Mouse (Mus musculus) lung, embryonic 14.5 days (tissue): Measurements from ENCODE around the gene Lamtor5. TPM values are rescaled to one million over a fixed set of nuclear protein-coding genes. Genes with fewer than 3 reads are reported as not detected.

Experiments
- ATAC-seq: fragments of 200-750 bp; cut with Nextera tagmentation; 2 replicates; pipeline ENCODE4 v1.8.0; 2017; ENCODE audit warnings: mild to moderate bottlenecking, moderate TSS enrichment, moderate library complexity; ENCODE audit not compliant: insufficient read depth
- DNase-seq: peaks from one replicate; pipeline ENCODE4 v3.0.0-alpha.2; 2015
- H3K27ac ChIP-seq: fragments of 300-500 bp; sonication (generic); 2 replicates; pipeline ENCODE4 v1.5.1; 2014; ENCODE audit warnings: low read depth, mild to moderate bottlenecking, moderate library complexity
- H3K27me3 ChIP-seq: fragments of 300-500 bp; sonication (generic); 2 replicates; pipeline ENCODE4 v1.6.1; 2014; ENCODE audit warnings: low read length, control low read depth; ENCODE audit not compliant: insufficient read depth
- H3K36me3 ChIP-seq: fragments of 300-500 bp; sonication (generic); 2 replicates; pipeline ENCODE4 v1.6.1; 2014; ENCODE audit warnings: control low read depth; ENCODE audit not compliant: insufficient read depth
- H3K4me1 ChIP-seq: fragments of 300-500 bp; sonication (generic); 2 replicates; pipeline ENCODE4 v1.6.1; 2014; ENCODE audit warnings: antibody characterized with exemption, control low read depth; ENCODE audit not compliant: insufficient read depth
- H3K4me2 ChIP-seq: fragments of 300-500 bp; sonication (generic); 2 replicates; pipeline ENCODE4 v1.6.1; 2014; ENCODE audit warnings: mild to moderate bottlenecking
- H3K4me3 ChIP-seq: fragments of 300-500 bp; sonication (generic); 2 replicates; pipeline ENCODE4 v1.5.1; 2014; ENCODE audit warnings: low read depth, low read length
- H3K9ac ChIP-seq: fragments of 300-500 bp; sonication (generic); 2 replicates; pipeline ENCODE4 v1.6.1; 2014
- H3K9me3 ChIP-seq: fragments of 300-500 bp; sonication (generic); 2 replicates; pipeline ENCODE4 v1.6.1; 2016; ENCODE audit warnings: low read depth, low read length, control low read depth
- CTCF ChIP-seq: IDR thresholded peaks from 2 replicates; pipeline ENCODE4 v1.5.1; 2016; ENCODE audit warnings: antibody characterized with exemption, low read depth
- WGBS: fragments of 180-500 bp; shearing (Covaris S2); extraction: QIAGEN DNeasy Blood & Tissue Kit; methylation state at CpG from one replicate; pipeline ENCODE4 v1.1.7; 2014; 5-methylcytosine and 5-hydroxymethylcytosine counted together
- polyA plus RNA-seq: library from polyadenylated mRNA; unstranded; fragments of >200 nt; fragmentation: Nextera tagmentation; extraction: Ambion mirVana; gene quantifications from 2 replicates; pipeline ENCODE4 v1.2.1, GENCODE M21; 2014

Gene Lamtor5
- polyA plus RNA-seq, 1 experiment from 2014 or later: 195 TPM

DNA sequence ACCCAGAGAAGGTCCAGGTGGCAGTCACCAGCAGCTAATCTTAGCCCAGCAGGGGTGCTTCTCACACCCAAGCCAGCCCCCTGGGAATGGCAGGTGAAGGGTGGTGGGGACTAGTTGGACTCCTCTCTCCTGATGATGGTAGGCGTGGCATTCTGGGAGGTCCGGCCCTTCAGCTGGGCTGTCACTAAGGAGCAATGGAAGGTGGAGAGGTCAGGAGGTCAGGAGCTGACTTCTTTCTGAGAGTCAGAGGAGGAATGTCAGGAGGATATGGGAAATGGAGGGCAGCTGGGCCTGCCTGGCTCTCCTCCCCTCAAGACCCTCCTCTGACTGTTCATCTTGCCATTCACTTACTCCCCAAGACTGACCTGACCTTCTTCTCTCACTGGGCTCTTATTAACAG lies 40.6 kb upstream of the Lamtor5 start:
- H3K9me3 ChIP-seq: no peaks in the 10 kb centered on the region
- no peak for TF ChIP-seq CTCF
- ATAC-seq: no peak
- no peak overlapping the region for H3K4me3 ChIP-seq
- 37% methylated on average over 2 of the region's 2 CpGs for WGBS
- H3K27ac ChIP-seq: no peak overlapping the region
- H3K4me1 ChIP-seq: no peaks in the 10 kb centered on the region
- DNase-seq: no peak
- no peaks in the 10 kb centered on the region for H3K27me3 ChIP-seq
- no peak overlapping the region for H3K9ac ChIP-seq
- H3K4me2 ChIP-seq: no peak overlapping the region
- no peaks in the 10 kb centered on the region for H3K36me3 ChIP-seq

DNA sequence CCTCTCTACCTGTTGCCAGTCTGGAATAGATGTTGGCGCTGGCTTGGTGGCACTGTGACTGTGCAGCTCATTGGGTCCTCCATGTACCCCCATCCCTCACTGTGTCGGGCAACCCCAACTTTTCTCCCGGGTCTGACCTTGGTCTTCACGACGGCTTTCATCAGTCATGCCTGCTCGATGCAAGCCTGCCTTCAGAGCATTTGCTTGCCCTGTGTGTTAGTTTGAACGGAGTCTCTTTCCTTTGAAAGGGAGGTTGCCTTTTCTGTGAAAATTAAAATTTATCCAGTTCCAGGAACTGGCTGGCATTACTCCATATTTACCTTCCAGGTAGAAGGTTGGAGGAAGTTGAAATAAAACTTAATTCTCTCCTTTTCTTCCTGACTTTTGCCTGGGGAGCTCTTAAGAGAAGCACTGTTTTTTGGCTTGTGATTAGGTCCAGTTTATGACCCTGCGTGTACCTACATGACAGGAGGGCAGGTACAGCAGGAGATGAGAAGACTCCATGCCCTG lies 40.1 kb upstream of the Lamtor5 start:
- H3K27ac ChIP-seq: no peak overlapping the region
- 76% methylated on average over 8 of the region's 8 CpGs for WGBS
- H3K4me2 ChIP-seq: no peak overlapping the region
- no peaks in the 10 kb centered on the region for H3K4me1 ChIP-seq
- DNase-seq: no peak
- H3K9me3 ChIP-seq: no peaks in the 10 kb centered on the region
- no peak for ATAC-seq
- H3K9ac ChIP-seq: no peak overlapping the region
- no peaks in the 10 kb centered on the region for H3K27me3 ChIP-seq
- no peak overlapping the region for H3K4me3 ChIP-seq
- TF ChIP-seq CTCF: no peak
- no peaks in the 10 kb centered on the region for H3K36me3 ChIP-seq

DNA sequence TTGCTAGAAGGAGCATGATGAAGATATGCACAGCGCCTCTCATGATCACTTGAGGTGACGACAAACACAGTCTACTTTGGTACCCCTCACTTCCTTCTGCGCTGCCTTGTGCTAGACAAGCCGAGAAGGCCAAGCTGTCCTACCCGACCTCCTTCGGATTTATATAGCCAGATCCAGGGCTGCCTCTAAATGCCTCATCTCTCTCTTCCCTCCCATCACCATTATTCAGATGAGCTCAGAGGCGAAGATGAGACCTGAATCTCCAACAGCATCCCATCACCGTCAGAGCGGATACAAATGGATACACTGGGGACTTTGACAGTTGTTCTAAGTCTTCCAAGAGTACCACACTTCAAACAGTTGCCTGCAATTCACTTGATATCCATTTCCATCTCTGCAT lies 39.1 kb upstream of the Lamtor5 start, which contains the start of gene Prok1:
Gene Prok1, minus strand, starts transcription at position 101 of the 400 bp plus-strand sequence.
- Histone ChIP-seq H3K9ac (no peak within 1 kb of the TSS), H3K4me3 (no peak within 1 kb of the TSS), H3K4me2 (no peak within 1 kb of the TSS), H3K27ac (no peak within 1 kb of the TSS), H3K36me3 (no peaks in the 10 kb centered on the region), H3K9me3 (no peaks in the 10 kb centered on the region), H3K4me1 (no peaks in the 10 kb centered on the region), H3K27me3 (no peaks in the 10 kb centered on the region)
- DNase-seq (no peak), ATAC-seq (no peak)
- no peak for TF ChIP-seq CTCF
- 86% methylated on average over 9 of the region's 9 CpGs for WGBS

DNA sequence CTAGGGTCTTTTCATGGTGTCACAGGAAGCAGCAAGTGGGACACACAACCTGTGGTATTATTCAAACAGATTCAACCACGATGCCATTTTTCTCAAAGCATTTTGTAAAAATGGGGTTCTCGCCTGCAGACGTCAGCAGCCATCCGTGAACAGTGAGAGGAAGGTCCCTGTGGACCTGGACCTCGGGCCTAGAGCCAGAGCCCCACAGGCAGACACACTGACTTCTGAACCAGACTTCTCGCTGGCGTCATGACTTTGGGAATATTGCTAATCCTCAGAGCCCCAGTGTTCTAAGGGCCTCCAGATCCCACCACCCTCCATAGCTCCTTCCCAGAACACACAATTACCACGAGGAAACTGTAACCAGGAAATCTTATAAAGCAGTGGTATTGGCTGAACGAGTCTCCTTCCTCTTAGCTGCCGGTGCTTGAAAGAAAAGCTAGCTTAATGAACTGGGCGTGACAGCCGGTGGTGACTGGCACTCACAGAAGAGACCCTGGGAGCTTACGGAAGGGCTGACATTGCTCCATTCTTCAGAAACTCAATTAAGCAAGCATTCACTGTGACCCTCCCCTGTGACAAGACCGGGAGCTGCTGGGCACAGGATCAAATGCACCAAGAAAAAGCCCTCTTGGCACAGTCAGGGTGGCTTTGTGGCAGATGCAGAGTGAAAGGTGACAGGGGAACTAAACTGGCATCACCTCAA lies 37.1 kb upstream of the Lamtor5 start:
- H3K36me3 ChIP-seq: no peaks in the 10 kb centered on the region
- H3K4me1 ChIP-seq: no peaks in the 10 kb centered on the region
- no peak overlapping the region for H3K9ac ChIP-seq
- H3K4me3 ChIP-seq: no peak overlapping the region
- WGBS: 56% methylated on average over 14 of the region's 14 CpGs
- no peaks in the 10 kb centered on the region for H3K9me3 ChIP-seq
- no peak overlapping the region for H3K27ac ChIP-seq
- no peak for ATAC-seq
- no peak overlapping the region for H3K4me2 ChIP-seq
- TF ChIP-seq CTCF: no peak
- no peaks in the 10 kb centered on the region for H3K27me3 ChIP-seq
- no peak for DNase-seq

DNA sequence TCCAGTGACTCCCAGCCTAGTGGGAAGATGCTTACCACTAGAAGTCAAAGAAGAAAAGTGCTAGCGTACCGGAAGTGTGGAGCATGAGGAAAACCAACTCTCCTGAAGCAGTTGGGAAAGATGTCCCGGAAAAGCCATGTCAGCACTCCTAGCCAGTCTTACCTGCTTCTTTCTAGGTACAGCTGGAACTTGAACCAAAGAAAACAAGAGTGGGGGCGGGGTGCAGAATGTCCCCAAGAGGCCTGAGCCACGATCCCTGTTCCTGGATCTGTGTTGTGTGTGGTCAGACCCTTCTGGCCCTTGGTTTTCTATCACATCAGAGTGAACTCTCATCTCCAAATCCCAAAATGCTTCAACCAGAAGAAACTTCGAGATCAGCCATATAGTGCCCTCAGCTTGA lies 31.8 kb upstream of the Lamtor5 start:
- 80% methylated on average over 6 of the region's 6 CpGs for WGBS
- H3K4me1 ChIP-seq: no peaks in the 10 kb centered on the region

DNA sequence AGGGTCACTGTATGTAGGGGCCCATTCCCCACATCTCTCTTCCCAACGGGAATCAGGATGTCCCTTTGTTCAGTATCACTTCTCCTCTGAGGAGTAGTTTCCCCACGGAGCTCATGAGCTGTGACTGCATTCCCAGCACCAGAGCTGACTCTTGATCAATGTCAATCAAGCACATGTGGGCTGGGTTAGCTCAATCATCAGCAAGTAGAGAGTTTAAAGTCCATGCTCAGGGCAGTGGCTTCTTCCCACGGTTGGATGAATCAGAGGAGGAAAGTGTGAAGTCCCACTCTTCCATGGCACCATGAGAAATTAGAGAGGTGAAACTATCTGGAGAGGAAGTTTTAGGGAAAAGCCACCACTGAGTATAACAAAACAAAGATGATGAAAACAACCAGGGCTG lies 29.6 kb upstream of the Lamtor5 start:
- Histone ChIP-seq H3K4me3 (no peak overlapping the region), H3K4me1 (no peaks in the 10 kb centered on the region), H3K9ac (no peak overlapping the region), H3K27ac (no peak overlapping the region), H3K36me3 (no peaks in the 10 kb centered on the region), H3K4me2 (no peak overlapping the region), H3K9me3 (no peaks in the 10 kb centered on the region), H3K27me3 (no peaks in the 10 kb centered on the region)
- no peak for DNase-seq
- 55% methylated on average over 3 of the region's 3 CpGs for WGBS
- no peak for ATAC-seq
- no peak for TF ChIP-seq CTCF

More for the DNA sequence above, 31.8 kb upstream of the Lamtor5 start:
- ATAC-seq: no peak
- H3K4me3 ChIP-seq: no peak overlapping the region
- no peaks in the 10 kb centered on the region for H3K27me3 ChIP-seq
- no peak for DNase-seq
- H3K36me3 ChIP-seq: no peaks in the 10 kb centered on the region
- H3K27ac ChIP-seq: no peak overlapping the region
- H3K9me3 ChIP-seq: no peaks in the 10 kb centered on the region
- no peak overlapping the region for H3K9ac ChIP-seq
- no peak overlapping the region for H3K4me2 ChIP-seq
- no peak for TF ChIP-seq CTCF

DNA sequence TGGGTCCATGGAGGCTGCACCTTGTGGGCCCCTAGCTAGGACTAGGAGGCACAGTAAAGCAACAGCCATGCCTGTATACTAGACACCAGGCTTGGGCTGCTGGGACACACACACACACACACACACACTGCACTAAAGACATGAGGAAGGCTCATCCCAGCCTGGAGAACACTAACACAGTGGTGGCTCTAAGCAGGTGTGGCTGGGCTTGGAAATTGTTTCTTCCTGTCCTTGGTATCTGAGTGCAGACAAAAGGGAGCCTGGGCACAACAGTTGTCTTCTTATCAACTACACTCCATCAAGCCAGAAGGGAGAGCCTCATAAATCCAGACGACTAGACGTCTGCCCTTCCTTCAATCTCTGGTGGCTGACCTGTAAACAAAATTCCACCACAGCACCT lies 28.3 kb upstream of the Lamtor5 start:
- TF ChIP-seq CTCF: no peak
- no peaks in the 10 kb centered on the region for H3K9me3 ChIP-seq
- H3K4me2 ChIP-seq: no peak overlapping the region
- DNase-seq: no peak
- H3K27ac ChIP-seq: no peak overlapping the region
- no peaks in the 10 kb centered on the region for H3K36me3 ChIP-seq
- no peak for ATAC-seq
- WGBS: 23% methylated on average over 2 of the region's 2 CpGs
- H3K4me1 ChIP-seq: no peaks in the 10 kb centered on the region
- H3K4me3 ChIP-seq: no peak overlapping the region
- H3K27me3 ChIP-seq: no peaks in the 10 kb centered on the region
- no peak overlapping the region for H3K9ac ChIP-seq

DNA sequence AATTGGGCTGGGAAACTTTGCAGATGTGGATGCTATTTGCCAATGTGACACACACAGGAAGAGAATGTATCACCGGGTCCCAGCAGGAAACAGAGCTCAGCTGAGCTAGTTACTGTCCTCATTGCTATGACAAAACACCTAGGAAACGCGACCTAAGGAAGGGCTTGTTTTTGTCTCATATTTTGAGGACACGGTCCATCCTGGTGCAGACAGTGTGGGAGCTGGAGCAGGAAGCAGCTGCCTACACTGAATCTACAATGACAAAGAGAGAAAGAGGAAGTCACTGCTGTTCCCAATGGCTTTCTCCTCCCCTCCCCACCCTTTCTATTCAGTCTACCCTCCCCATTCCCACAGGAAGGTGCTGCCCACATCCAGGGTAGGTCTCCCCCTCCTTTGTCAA lies 26.6 kb upstream of the Lamtor5 start:
- WGBS: 57% methylated on average over 4 of the region's 4 CpGs
- no peak overlapping the region for H3K27ac ChIP-seq

More for the DNA sequence above, 26.6 kb upstream of the Lamtor5 start:
- Histone ChIP-seq H3K4me1 (no peaks in the 10 kb centered on the region), H3K4me3 (no peak overlapping the region), H3K36me3 (no peaks in the 10 kb centered on the region), H3K9me3 (no peaks in the 10 kb centered on the region), H3K4me2 (no peak overlapping the region), H3K9ac (no peak overlapping the region), H3K27me3 (no peaks in the 10 kb centered on the region)
- DNase-seq (no peak), ATAC-seq (peak; percentile 24; the same call in 1 of the 2 replicates)
- TF ChIP-seq CTCF: no peak
